Mouse (Mus musculus) brain, embryonic 14.5 days (tissue): ENCODE data around the gene Slc23a4.

Source experiments
- CTCF ChIP-seq: fragments of 200-500 bp; IDR thresholded peaks from 2 replicates; pipeline ENCODE4 v1.5.1; 2012; ENCODE audit warnings: inconsistent platforms, mild to moderate bottlenecking, moderate library complexity, borderline replicate concordance; ENCODE audit not compliant: insufficient read depth, insufficient read length; ENCODE audit errors: extremely low read depth
- POLR2A ChIP-seq: fragments of 200-500 bp; IDR thresholded peaks from 2 replicates; pipeline ENCODE4 v1.6.1; 2012; ENCODE audit warnings: mild to moderate bottlenecking, inconsistent platforms, borderline replicate concordance; ENCODE audit not compliant: poor library complexity, insufficient read depth, insufficient read length, severe bottlenecking; ENCODE audit errors: extremely low read depth

DNA sequence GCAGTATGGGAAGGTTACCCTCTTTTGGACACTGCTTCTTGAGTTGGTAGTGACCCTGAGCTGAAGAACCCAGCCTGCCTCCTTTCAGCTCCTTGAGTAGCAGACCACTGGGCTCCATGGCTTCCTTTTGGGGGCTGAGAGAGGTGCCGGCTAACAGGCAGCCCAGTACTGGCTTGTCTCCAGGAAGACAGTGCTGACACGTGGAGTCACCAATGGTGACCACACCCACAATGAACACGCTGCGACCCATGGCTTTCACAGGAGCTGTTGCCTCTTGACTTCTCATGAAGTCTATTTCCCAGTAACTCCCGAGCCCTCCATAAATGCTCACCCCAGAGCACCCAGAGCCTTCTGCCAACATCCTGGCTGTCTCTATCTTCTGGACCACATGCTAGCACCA, 6.5 kb upstream of the Slc23a4 start:
- TF ChIP-seq CTCF: no peak
- TF ChIP-seq POLR2A: no peak
